Mouse (Mus musculus) left cerebral cortex, postnatal 4 days (tissue): ENCODE measurements around the gene C1s1. TPM values are rescaled to one million over a fixed set of nuclear protein-coding genes. Genes with fewer than 3 reads are reported as not detected.

Experiments
- total RNA-seq, 2 experiments: library from RNA; stranded (reverse); gene quantifications; 2 replicates each; pipeline ENCODE4 v1.2.3; 2021

C1s1 gene
- total RNA-seq, 2 experiments from 2014 or later = 0.28 to 1.1 TPM

Other genes with a start within 250 kb of the C1s1 start
- 1 to 10 TPM; 2.2 to 2.3 TPM for gene Cd163, start 237.7 kb downstream of the C1s1 start, total RNA-seq
- 10 to 100 TPM; 80.4 to 82.4 TPM for gene Pex5, start 127.3 kb downstream of the C1s1 start, total RNA-seq
- 100 to 1,000 TPM; 173 to 211 TPM for gene Clstn3, start 77.6 kb downstream of the C1s1 start, total RNA-seq
- gene C1rl, start 49.2 kb downstream of the C1s1 start, total RNA-seq = under 1 TPM; 0.18 to 0.20 TPM
- gene C1ra, start 30.0 kb downstream of the C1s1 start, total RNA-seq = under 1 TPM; 0.38 to 0.62 TPM
- gene C1rb, start 27.9 kb upstream of the C1s1 start, total RNA-seq = not detected
- 1 to 10 TPM in 1 of 2 experiments, under 1 TPM in 1; 0.28 to 1.0 TPM for gene C1s2, start 93.7 kb upstream of the C1s1 start, total RNA-seq
- 10 to 100 TPM; 36.9 to 39.8 TPM for gene Lpcat3, start 120.7 kb upstream of the C1s1 start, total RNA-seq
- gene Emg1, start 169.8 kb upstream of the C1s1 start, total RNA-seq = 10 to 100 TPM; 56.7 to 56.9 TPM
- 100 to 1,000 TPM; 169 to 170 TPM for gene Phb2, start 170.0 kb upstream of the C1s1 start, total RNA-seq
- 1 to 10 TPM; 3.3 to 9.2 TPM for gene Ptpn6, start 196.4 kb upstream of the C1s1 start, total RNA-seq
- 100 to 1,000 TPM; 334 to 350 TPM for gene Grcc10, start 199.0 kb upstream of the C1s1 start, total RNA-seq
- not detected for gene Gm45234, start 213.7 kb upstream of the C1s1 start, total RNA-seq
- 100 to 1,000 TPM; 174 to 180 TPM for gene Atn1, start 214.2 kb upstream of the C1s1 start, total RNA-seq
- 100 to 1,000 TPM; 190 to 217 TPM for gene Eno2, start 227.3 kb upstream of the C1s1 start, total RNA-seq
- 1 to 10 TPM; 2.1 to 4.3 TPM for gene Lrrc23, start 237.4 kb upstream of the C1s1 start, total RNA-seq